Mouse (Mus musculus): Measurements from ENCODE around the gene Gm49395.

The Gm49395 gene

DNA sequence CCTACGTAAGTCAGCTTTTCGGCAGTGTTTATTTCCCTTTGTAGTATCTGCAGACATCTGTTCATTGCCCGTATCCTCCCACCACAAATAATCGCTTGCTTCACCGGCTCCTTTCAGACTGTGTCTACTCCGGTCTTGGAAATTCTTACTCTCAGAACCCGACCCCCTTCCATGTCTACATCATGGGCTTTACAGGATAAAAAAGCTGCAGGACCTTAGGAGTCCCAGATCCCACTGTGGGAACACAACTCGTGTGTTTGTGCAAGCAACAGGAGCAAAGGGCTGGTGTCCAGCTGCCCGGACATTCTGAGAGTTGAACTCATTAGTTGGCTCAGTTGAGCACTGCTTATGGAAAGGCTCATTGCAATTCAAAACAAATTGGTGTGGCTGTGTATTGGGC is 46.9 kb downstream of the Gm49395 start:
- in situ Hi-C loops (cut with MboI, MseI), result no loop called here

DNA sequence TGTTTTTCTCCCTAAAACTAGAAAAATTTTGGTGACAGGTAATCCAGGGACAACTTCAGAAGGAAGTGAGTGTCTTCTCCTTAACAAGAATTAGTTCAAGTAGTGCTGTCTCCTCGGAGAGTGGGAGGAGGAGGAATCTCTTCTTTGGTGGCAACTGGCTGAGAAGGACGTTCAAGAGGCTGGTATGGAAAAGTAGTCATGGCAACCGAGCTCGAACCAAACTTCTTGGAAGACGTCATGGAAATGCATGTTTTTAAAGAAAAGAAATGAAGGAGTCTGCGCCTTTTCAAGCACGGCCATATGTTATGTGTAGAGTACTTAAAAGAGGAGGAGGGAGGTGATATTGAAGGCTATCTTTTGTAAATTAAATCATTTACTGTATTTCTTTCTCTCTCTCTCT is 49.2 kb downstream of the Gm49395 start:
- in situ Hi-C loops (cut with MboI, MseI), result no loop called here

DNA sequence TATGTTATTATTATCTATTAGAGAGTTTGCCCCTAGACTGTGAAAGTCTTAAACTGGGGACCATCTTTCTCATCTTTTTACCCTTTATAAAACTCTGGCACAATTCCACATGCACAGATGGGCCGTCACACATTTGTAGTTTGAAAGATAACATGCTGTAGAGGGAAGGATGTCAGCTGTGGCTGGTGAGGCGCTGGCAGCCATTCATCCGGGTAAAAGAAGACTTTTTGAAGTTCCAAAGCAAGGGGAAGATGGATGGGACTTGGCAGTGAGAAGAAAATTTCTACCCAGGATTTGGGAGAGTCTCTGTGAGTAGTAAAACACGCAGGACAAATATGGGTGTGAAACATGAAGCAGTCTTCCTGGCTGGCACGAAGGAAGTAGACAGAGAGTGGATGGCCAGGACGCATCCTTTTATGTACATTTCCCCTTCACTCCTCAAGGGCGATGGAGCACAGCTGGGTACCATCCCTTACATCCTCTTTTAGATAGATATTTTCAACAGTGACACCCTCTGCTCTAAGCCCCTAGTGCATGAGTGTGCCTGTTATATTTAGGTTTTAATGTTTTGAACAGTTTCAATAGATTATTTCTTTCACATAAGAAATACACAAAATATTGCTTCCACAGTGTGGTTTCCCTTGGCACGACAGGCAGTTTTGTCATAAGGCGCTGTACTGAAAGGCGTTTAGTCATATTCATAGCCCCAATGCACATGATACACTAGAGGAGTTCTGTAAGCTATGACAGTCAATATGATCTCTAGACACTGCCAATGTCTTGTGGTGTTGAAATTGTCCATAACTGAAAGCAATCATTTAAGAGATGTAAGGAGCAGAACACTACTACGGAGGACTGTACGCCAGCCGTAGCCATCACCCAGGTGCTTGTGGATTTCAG is 50.8 kb downstream of the Gm49395 start:
- in situ Hi-C loops (cut with MboI, MseI), result no loop called here

DNA sequence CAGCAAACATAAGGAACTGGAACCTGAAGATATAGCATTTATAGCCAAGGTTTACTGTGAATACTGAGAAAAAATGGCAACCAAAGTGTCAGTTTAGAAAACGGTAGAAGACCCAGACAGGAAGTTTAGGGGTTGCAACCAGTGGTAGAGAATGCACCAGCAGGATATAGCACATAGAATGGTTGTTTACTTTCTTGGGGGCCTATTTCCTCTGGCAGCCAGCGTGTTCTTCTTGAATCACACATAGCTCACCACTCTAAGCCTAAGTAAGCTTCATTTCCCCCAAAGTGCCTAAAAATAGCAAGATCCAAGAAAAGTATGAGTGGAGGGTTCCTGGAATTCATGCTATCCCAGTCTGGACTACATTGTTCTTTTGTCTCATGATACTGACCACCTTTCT is 59.1 kb downstream of the Gm49395 start:
- in situ Hi-C loops (cut with MboI, MseI), result no loop called here

DNA sequence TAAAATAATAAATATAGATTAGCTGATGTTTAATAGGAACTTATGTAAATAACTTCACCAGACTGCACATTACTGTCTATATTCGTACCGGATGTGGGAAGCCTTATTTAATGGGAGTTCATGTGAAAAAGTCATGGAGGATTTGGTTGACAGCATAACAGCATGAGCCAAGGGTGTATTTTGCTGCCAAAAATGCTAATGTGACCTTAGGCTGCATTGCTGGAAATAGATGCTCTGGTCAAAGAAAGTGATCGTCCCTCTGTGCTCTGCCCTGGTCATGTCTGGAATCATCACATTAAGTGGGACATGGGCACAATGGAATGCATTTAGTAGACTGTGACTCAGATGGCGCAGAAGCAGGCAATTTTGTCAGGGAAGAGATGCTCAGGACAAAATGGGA is 64.4 kb downstream of the Gm49395 start:
- in situ Hi-C loops (cut with MboI, MseI), result no loop called here

DNA sequence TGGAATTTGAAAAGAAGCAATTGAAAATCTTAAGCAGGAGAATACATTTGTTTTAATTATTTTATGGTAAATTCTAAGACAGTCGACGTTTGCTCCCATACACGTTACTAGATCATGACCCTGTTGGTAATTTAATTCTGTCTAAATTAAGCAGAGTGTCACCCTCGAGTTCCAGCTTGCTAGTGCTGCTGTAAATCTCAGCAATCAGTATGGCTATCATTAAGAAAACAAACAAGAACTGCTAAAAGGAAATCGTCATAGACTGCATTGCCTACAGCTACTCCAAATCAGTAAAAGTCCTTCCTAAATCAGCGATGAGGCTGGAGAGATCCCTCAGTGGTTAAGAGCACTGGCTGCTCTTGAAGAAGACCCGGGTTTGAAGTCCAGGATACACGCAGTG is 66.3 kb downstream of the Gm49395 start:
- in situ Hi-C loops (cut with MboI, MseI), result no loop called here

DNA sequence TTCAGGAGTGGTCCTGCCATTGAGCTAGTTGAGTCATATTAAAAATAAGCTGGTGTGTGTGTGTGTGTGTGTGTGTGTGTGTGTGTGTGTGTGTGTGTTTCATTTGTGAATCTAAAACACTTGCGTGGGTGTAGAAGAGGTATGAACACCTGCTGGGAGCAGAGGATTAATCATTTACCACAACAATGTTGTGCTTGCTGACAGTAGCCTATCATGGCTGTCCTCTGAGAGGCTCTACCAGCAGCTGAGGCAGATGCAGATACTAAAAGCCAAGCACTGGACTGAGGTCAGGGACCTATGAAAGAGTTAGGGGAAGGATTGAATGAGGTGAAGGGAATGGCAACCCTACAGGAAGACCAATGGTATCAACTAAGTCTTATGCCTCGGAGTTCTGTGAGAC is 68.6 kb downstream of the Gm49395 start:
- in situ Hi-C loops (cut with MboI, MseI), result no loop called here

DNA sequence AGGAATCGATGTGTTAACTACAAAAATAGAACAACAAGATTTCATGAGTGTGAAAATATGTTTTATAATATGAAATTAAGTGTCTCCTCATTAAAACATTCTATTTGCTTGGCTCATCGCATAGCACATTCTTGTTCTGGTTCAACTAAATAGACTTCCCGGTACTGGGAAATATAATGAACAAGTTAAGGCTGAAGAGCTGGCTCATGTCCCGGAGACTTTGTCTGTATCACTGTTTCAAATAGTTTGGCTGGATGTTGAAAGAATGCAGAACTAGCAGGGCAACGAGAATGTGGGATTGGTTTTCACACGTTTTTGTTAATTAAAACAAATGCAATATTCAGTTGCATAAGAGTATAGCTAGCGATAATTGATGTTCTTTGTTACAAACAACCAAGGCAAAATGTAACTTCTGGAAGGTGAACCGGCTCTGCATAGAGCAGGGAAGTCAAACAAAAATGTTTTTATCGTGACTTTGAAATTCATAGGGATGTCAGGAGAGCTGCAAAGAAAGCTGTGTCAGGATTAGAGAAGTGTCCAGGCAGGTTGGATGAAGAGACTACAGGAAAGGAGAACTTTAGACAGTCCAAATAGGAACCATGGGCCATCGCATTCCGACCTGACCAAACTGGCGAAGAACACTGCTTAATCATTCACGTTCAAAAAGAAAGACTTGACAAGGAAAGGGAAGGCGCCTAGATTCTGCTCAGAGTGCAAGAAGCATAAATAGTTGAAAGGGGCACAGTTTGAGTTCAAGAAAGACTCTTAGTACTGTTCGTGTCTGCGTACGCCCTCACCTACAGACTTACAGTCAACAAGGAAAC is 70.3 kb downstream of the Gm49395 start:
- in situ Hi-C loops (cut with MboI, MseI), result no loop called here

DNA sequence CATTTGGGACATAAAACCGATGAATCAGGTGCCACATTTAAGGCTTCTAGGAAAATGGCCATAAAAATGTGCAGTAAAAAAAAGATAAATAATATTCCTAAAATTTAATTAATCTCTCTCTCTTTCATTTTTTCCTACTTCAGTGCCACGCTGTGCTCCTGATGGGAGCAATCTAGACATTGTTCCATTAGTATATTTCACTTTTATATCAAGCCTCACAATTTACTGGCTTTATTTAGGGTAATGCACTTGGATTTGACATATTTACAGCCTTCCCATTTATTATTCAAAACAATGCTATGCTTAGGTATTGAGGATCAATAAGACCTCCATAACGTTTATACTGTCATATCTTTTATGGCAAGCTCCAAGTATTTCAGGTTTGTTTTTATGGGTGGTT is 76.3 kb downstream of the Gm49395 start:
- in situ Hi-C loops (cut with MboI, MseI), result no loop called here

DNA sequence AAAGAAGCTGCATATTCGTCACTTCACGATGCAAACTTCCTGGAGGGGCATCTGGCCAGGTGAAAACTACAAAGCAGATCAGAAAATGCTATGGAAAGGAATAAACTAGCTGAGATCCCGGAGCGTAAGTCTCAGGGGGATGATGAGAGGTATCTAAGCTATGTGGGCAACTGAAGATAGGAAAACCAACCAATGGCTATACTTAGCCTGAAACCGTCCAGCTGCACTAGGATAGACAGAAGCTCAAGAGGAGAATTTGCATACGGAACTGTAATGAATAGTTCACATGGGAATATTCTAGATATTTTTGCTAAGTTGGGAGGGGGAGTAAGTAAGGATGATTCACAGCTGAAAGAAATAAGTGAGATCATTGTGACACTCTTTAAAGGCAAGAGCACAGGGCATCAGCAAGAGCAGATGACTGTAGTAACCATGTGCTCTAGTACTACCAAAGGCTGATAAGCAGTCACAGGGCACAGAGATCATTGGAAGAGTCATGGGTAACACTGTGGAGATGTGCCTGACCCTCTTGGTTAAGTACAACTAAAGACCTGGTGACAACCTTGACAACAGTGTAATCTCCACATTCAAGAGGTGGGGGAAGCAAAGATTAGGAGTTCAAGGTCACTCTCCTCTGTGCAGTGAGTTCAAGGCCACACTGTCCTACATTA is 79.5 kb downstream of the Gm49395 start:
- in situ Hi-C loops (cut with MboI, MseI), result no loop called here

DNA sequence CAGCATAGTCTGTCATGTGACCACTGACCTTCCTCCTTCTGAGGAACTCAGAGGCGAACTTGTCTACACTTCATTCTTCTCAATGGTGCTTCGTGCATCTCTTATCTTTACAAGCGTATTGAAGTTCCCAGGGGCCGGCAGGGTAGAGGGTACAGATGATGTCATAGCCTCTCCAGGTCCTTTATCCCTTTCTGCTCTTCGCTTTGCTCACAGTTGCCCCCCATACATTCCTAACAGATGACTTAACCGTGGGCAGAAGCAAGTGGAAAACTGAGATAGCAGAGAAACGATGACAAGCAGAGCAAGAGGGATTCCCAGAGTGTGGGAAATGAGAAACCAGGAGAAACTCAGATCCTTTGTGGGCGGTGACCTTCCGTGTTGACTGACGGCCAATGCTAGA is 80.3 kb downstream of the Gm49395 start:
- in situ Hi-C loops (cut with MboI, MseI), result no loop called here

DNA sequence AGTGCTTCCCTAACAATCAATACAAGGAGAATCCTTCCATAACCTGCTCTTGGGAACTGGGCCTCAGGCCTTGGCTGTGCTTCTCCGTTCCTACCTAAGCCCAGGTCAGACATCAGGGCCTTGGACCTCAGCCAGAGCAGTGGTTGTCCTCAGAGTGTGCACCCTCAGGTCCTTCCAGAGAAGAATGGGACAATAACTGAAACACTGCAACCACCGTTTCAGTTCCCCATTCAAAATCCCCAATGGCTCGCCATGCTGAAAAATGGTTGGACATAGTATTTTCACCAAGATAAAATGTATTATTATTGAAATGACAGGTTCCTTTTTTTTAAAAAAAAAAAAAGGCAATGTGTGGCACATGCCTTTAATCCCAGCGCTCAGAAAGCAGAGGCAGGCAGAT is 81.0 kb downstream of the Gm49395 start:
- in situ Hi-C loops (cut with MboI, MseI), result no loop called here

DNA sequence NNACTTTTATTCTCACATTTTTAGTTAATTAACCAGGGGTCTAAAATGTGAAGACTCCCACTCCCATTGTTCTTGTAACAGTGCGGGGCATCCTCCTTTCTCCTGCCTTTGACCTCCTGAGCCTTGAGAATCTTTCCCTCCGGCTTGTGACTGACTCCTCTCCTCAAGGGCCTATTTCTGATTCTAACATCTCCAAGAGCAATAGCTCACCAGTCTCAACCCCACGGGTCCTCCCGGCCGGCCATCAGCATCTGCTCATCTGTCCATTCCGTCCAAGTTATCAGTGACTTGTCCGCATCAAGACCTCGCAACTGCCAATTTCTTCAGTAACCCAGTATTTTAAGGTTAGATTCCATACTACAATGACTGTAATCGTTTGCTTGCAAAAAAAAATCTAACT is 84.2 kb downstream of the Gm49395 start:
- in situ Hi-C loops (cut with MboI, MseI), result no loop called here

DNA sequence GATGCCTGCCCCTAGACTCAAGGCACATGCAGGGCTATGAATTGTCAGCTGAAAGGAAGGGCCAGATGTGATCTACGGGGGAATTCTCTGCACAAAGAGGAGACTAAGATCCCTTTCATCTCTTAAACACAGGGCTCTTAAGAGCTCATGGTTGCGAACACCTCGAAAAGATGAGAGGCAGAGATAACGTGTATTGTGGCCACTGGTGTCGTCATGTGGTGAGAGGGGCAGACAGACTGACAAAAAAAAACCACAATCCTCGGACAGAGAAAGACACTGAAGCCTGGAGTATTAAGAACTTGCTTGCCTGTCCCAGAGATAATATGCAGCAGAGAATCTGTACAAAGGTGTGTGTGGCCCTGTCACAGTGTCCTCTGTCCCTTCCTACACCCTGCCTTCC is 90.2 kb downstream of the Gm49395 start:
- in situ Hi-C loops (cut with MboI, MseI), result no loop called here

DNA sequence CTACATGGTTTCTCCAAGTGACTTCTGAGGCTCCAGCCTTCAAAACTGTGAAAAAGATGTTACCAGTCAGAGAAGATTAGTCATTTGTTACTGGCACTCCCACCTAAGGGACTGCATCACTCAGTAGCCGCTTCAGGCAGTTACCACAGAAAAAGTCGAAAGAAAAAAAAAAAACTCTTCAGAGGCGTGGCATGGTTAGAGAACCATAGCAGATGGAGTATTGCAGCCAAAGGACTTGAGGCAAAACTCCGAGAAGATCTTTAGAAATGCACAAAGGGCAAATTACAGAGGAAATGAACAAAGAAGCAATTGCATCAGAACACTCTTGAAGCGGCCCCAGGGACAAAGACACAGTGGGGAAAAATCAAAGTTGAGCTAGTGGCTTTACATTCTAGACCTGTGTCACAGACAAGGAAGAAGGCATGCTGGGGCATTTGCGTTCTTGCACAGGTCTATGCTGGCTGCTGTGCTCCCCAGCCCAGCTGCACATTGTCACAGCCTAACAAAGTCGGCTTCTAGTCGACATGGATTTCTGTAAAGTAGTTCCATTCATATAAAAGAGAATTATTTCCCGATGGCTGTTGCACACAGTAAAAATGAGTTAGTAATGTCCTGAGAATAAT is 95.4 kb downstream of the Gm49395 start:
- in situ Hi-C loops (cut with MboI, MseI), result no loop called here

DNA sequence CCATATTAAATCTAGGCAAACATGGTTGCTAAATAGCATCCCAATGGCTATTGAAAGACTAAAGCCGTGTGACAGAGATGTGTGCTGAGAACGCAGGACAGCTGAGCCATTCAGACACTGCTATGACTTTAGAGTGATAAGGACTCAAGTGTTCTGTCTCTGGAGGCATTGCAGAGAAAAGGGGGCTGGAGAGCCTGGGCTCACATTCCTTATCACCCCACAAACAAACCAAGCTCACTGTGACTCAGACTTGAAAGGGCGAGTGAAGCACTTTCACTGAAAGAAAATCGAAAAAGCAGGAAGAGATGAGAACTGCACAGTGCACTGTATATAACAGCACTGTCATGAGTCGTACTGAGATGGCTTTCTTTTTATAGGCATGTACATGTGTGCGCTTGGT is 96.4 kb downstream of the Gm49395 start:
- in situ Hi-C loops (cut with MboI, MseI), result no loop called here

DNA sequence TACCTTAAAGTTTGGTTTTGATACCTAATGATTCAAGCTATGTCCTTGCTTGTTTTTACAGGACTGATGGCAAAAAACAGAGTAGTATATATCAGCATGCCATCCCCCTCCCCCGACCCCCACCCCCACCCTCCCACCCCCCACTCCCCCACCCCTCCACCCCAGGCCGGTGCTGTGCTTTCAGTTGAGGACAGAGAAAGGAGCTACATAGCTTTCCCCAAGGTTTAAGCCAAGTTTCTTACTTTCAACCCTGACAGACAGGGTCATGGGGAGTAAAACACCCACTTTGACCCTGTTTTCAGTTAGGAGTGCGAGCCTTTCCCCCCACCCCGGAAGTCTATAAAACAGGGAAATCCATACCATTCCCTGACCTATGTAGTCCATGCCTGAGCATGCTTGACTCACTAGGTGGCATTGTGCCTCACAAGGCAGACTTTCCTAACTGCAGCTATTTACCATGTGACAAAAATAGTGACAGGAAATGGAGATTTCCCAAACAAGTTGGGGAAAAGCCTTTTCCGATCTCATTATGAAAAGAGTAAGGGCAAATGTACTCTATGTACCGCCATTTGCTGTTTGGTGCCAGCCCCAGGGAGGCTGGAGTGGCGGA is 98.2 kb downstream of the Gm49395 start:
- in situ Hi-C loops (cut with MboI, MseI), result no loop called here

DNA sequence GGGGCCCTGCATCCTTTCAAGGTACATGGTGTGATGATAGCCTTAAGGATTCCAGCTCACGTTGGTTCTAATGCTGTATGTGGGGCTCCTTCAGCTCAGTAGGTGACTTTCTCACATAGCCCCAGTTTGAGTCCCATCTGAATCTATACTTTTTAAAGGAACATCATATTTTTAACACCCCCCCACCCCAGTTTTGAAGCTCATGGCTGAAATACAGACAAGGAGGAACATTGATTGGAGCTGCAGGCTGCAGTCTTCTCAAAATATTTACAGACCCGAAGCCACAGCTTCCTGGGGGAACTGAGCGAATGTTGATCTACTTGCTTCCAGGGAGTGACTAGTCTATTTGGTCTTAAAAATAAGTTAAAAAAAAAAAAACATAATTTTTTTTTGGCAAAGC is 98.9 kb downstream of the Gm49395 start:
- in situ Hi-C loops (cut with MboI, MseI), result no loop called here

DNA sequence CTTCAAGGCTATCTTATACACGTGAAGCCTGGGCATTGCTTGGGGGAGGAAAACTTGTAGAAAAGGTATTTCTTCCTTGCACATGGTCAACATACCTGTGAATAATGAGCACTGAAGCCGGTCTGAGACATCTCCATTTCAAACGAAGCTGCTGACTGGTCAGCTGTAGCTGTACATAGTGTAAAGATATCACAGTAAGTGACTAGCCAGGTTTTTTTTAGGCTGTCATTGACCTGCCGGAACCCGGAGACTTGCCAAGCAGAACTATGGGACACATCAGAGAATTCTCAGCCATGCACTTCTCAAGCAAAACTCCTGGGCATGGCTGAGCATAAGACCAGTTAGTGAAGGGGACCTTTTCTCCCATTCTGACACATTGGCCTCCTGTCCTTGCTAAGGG is 99.6 kb downstream of the Gm49395 start:
- in situ Hi-C loops (cut with MboI, MseI), result no loop called here

DNA sequence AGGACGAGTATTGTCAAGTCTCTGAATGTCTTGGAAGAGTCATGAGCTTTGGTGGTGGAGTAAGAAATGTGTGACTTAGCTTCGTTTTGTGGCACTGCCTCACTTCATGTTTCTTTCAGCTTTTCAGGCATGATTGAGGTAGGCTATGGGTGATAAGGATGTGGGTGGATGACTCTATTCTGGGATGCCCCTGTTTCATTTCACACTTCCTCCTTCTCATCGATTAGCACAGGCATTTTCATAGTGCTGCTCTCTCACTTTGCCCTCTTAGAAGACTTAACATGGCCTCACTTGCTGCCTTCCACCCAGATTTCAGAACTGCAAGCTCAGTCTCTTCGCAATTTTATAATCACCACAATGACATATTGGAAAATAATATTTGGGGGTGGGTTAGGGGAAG is 102.1 kb downstream of the Gm49395 start:
- in situ Hi-C loops (cut with MboI, MseI), result loop anchor here (25.0 kb wide), 1 partner anchor 1713 kb away; no protein-coding TSS in a partner anchor

DNA sequence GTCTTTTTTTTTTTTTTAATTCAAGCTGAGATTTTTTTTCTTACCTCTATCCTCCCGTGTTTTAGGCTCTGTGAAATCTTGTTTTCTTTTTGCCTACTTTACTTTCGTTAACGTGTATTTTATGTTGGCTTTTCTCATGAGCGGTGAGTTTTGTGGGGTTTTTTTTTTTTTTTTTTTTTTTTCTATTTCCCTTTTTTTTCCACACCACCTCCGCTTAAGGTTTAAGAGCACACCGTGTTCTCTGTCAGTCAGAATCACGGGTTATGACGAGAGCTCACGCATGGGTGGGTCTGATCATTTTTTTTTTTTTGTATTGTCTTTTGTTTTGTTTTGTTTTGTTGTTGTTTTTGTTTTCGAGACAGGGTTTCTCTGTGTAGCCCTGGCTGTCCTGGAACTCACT is 103.6 kb downstream of the Gm49395 start:
- in situ Hi-C loops (cut with MboI, MseI), result loop anchor here (25.0 kb wide), 1 partner anchor 1714 kb away; no protein-coding TSS in a partner anchor
